Mouse (Mus musculus): ENCODE data around the gene Vav2. TPM values are rescaled to one million over a fixed set of nuclear protein-coding genes. Genes with fewer than 3 reads are reported as not detected.

Gene Vav2
- 11.0 and 18.8 TPM in 2 replicates for polyA plus RNA-seq (2011; ENCODE audit: insufficient read depth, insufficient read length, low replicate concordance, missing spikeins)

DNA sequence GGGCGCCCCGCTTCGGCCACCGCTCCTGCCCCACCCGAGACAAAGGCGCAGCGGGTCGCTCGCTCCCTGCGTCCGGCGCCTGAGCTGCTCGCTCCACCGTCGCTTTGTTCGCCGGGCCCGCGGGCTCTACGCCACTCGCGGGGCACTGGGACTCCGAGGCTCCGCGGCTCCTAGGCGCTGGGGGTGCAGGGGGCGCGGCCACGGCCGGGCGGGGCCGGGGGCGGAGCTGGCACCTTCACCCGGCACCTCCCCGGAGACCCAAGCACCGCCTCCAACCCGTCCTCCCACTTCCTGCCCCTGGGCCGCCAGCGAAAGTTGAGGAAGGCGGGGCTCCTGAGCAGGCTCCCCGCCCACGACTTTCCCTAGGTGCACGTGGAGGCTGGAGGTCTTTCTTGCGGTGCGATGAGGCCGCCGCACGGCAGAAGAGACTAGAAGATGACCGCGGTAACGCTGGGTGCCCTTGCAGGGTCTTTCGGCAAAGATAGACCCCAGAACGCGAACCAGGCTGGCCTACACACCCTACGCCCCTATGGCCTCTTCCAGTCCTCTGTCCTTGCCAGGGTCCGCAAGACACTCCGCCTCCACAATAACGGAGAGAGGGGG is at the start of gene Vav2:
Gene Vav2, minus strand, starts transcription at position 179 of the 603 bp plus-strand sequence.
- no peaks in the 10 kb centered on the region; the same call in 1 of the 2 replicates for H3K4me1 ChIP-seq (ENCODE audit: control insufficient read depth, insufficient read depth, low read length)
- under 1% methylated on average over 58 of the region's 58 CpGs for WGBS
- TF ChIP-seq CTCF (IDR thresholded peaks at IDR 0.05; ENCODE audit: control insufficient read depth, insufficient read depth, low read length) (peak; percentile 6; the same call in 1 of the 2 replicates), POLR2A (IDR thresholded peaks at IDR 0.05; ENCODE audit: borderline replicate concordance, control insufficient read depth, low read depth, low read length) (peak; percentile 57; the same call in 1 of the 2 replicates)
- H3K4me3 ChIP-seq (replicated peaks; ENCODE audit: control insufficient read depth, low read depth, low read length), result peak within 1 kb of the TSS; percentile 58
- peak within 1 kb of the TSS; percentile 51; the same call in 1 of the 2 replicates for H3K27ac ChIP-seq (ENCODE audit: control insufficient read depth, insufficient read depth, low read depth, low read length, poor library complexity)

DNA sequence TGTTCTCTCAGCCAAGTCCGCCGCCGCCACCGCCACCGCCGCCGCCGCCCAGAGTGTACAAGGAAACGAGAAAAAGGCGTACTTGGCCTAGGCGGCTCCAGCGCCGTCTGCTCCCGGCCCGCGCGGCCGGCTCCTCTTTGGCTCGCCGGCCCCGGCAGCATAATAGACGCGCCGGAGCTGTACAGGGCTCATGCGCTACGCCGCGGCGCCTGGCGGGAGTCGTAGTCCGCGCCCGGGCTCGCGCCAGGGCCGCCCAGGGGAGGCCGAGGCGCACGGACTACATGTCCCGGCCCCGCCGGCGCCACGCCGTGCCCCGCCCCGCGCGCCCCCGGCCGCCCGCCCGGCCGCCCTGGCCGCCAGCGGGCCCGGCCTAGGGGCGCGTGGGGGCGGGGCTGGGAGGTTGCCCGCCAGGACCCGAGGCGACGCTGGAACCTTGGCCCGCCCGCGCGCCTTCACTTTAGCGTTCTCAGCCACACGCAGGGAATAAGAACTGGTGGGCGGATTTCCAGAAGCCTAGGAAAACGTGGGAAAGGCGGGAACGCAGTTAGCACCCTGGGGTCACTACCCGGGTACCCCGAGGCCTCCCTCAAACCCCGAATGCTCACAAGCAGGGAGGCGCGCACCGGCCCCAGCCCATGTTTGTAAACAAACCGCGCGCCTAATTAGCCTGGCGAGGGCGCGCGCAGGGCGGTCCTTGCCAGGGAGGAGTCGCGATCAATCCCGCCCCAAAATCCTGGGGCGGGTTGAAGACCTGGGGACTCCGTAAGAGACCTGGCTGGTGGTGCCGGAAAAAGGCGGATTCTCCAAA is 48.9 kb upstream of the Vav2 start:
- peaks cover 15% of the 10 kb centered on the region; the same call in 1 of the 2 replicates for H3K4me1 ChIP-seq (ENCODE audit: control insufficient read depth, insufficient read depth, low read length)
- H3K27ac ChIP-seq (ENCODE audit: control insufficient read depth, insufficient read depth, low read depth, low read length, poor library complexity), result peak overlapping the region; percentile 96
- under 1% methylated on average over 96 of the region's 96 CpGs for WGBS
- H3K4me3 ChIP-seq (replicated peaks; ENCODE audit: control insufficient read depth, low read depth, low read length), result peak overlapping the region; percentile 91
- TF ChIP-seq POLR2A (IDR thresholded peaks at IDR 0.05; ENCODE audit: borderline replicate concordance, control insufficient read depth, low read depth, low read length), result peak; percentile 79; the same call in 1 of the 2 replicates
- no peak for TF ChIP-seq CTCF (IDR thresholded peaks at IDR 0.05; ENCODE audit: control insufficient read depth, insufficient read depth, low read length)

DNA sequence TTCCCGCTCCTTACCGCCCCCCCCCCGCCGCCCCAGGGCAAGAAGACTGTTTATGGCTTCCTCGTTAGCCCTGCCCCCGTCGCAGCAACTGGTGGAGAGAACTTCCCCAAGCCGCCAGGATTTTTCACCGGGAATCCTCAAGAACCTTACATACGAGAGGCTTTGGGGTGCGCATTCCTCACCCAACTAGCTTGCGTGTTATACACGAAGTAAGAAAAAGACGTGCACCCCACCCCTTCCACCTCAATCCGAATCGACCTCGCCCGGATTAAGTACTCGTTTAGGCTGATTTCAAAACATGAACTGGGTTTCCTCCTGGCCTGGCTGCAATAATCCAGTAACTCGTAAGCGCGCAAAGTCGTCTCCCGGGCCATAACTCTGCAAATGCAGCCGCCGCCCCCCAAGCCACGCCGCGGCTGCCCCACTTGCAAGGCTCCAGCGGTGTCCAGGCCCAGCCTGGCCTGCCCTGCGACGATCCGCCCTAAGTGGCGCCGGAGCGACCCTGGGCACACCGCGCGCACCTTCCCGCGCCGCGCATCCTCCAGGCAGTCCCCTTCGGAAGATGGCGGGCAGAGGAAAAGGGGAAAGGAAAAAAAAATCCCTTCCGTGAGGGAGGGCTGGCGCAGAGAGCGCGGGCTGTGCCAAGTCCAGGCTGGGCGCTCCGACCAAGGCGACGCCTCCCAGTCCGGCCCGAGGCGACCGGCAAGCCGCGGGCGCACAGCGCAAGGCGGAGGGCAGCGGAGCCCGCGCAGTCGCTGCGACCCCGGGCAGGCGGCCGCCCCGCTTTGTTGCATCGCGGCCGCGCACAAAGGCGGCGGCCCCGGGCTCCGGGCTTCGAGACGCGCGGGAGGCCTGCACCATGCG is 48.0 kb upstream of the Vav2 start:
- WGBS, result under 1% methylated on average over 84 of the region's 84 CpGs
- Histone ChIP-seq H3K4me1 (ENCODE audit: control insufficient read depth, insufficient read depth, low read length) (peaks cover 17% of the 10 kb centered on the region), H3K4me3 (replicated peaks; ENCODE audit: control insufficient read depth, low read depth, low read length) (peak overlapping the region; percentile 91), H3K27ac (ENCODE audit: control insufficient read depth, insufficient read depth, low read depth, low read length, poor library complexity) (peak overlapping the region; percentile 88)
- TF ChIP-seq CTCF (IDR thresholded peaks at IDR 0.05; ENCODE audit: control insufficient read depth, insufficient read depth, low read length) (no peak), POLR2A (IDR thresholded peaks at IDR 0.05; ENCODE audit: borderline replicate concordance, control insufficient read depth, low read depth, low read length) (no peak)

DNA sequence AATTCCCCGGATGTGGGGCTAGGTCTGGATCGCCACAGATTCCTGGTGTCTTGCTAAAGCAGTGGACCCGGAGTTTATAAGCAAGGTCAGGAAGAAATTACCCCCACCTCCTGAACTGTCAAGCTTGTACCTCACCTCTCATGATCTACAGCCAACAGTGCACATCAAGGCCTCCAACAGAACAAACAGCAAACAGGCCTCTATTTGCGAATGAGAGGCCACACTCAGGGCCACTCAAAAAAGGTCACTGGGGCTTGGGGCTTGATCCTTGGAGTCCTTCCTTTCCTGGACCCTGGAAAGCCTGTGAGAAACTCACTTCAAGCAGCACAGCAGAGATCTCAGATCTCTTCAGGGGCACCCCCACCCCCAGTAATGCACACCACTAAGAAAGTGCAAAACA is 47.1 kb upstream of the Vav2 start:
- 45% methylated on average over 4 of the region's 4 CpGs for WGBS
- Histone ChIP-seq H3K27ac (ENCODE audit: control insufficient read depth, insufficient read depth, low read depth, low read length, poor library complexity) (no peak overlapping the region), H3K4me1 (ENCODE audit: control insufficient read depth, insufficient read depth, low read length) (peaks cover 22% of the 10 kb centered on the region), H3K4me3 (replicated peaks; ENCODE audit: control insufficient read depth, low read depth, low read length) (peak overlapping the region; percentile 62)
- no peak for TF ChIP-seq POLR2A (IDR thresholded peaks at IDR 0.05; ENCODE audit: borderline replicate concordance, control insufficient read depth, low read depth, low read length)
- no peak for TF ChIP-seq CTCF (IDR thresholded peaks at IDR 0.05; ENCODE audit: control insufficient read depth, insufficient read depth, low read length)

DNA sequence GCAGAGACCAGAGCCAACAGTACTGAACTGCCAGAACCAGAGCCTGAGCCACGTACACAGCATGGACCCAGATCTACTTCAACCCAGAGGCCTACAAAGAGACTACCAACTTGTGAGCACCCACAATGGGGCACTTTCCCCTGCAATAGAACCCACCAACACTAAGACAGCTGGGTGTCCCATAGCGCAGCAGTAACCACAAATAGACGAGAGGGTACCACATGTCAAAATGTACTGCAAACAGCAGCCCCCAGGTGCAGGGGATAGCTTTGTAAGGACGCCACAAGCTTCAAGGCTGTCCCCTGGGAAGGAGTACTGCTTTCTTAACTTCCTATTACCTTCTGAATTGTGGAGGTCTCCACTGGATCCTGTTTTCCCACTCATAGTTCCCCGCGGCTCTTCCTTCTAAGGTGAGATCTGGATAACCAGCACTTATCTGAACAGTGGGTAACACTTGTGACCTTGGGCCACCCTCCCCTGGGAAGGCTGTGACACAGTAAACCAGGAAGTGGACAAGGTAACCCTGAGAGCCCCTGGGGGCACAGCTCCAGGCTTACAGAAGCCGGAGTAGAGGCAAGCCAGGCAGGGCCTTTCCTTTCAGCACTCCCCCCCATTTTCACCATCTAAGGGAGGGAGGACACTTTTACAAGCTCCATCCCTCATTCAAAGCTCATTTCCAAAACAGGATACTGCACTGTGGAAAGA is 46.4 kb upstream of the Vav2 start:
- no peak overlapping the region for H3K27ac ChIP-seq (ENCODE audit: control insufficient read depth, insufficient read depth, low read depth, low read length, poor library complexity)

DNA sequence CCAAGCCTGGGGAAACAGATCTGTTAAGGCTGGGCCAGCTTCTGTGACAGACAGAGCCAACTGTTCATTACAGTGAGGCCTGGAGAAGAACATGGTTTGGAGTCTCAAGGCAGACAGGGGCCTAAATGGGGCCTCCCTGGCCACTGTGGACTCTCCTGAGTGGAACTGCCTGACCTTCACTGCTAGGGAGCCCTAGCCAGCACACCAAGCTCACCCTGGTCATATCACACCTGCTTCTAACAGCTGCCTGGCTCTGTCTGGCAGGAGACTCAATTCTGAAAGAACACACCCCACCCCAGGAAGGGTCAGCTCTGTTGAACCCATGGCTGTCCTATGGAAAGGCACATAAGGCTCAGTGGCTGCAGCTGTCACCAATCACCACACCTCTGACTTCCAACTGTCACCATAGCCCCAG is 44.3 kb upstream of the Vav2 start:
- TF ChIP-seq POLR2A (IDR thresholded peaks at IDR 0.05; ENCODE audit: borderline replicate concordance, control insufficient read depth, low read depth, low read length) (no peak), CTCF (IDR thresholded peaks at IDR 0.05; ENCODE audit: control insufficient read depth, insufficient read depth, low read length) (no peak)
- Histone ChIP-seq H3K27ac (ENCODE audit: control insufficient read depth, insufficient read depth, low read depth, low read length, poor library complexity) (peak overlapping the region; percentile 55), H3K4me3 (replicated peaks; ENCODE audit: control insufficient read depth, low read depth, low read length) (no peak overlapping the region), H3K4me1 (ENCODE audit: control insufficient read depth, insufficient read depth, low read length) (peaks cover 26% of the 10 kb centered on the region)

More for the DNA sequence above, 46.4 kb upstream of the Vav2 start:
- TF ChIP-seq POLR2A (IDR thresholded peaks at IDR 0.05; ENCODE audit: borderline replicate concordance, control insufficient read depth, low read depth, low read length) (no peak), CTCF (IDR thresholded peaks at IDR 0.05; ENCODE audit: control insufficient read depth, insufficient read depth, low read length) (no peak)
- peaks cover 24% of the 10 kb centered on the region for H3K4me1 ChIP-seq (ENCODE audit: control insufficient read depth, insufficient read depth, low read length)
- 40% methylated on average over 7 of the region's 7 CpGs for WGBS
- no peak overlapping the region for H3K4me3 ChIP-seq (replicated peaks; ENCODE audit: control insufficient read depth, low read depth, low read length)

DNA sequence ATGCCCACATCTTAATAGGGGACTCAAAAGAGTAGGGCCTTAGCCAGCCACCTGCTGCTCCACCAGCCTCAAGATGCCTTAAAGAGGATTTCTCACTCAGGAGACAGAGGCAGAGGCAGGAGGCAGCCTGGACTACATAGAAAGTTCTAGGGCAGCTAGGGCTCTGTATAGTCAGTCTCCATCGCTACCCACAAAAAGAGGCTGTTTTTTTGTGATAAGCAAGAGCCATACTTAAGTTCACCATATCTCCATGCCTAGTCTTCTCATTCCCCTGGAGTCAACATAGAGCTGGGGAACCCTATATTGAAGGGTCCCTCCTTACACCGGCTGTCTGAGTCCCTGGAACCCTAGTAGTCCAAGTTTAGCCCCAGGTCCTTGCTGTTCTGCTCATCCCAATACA is 43.7 kb upstream of the Vav2 start:
- WGBS, result 56% methylated on average over 2 of the region's 2 CpGs
- Histone ChIP-seq H3K27ac (ENCODE audit: control insufficient read depth, insufficient read depth, low read depth, low read length, poor library complexity) (peak overlapping the region; percentile 55), H3K4me3 (replicated peaks; ENCODE audit: control insufficient read depth, low read depth, low read length) (no peak overlapping the region), H3K4me1 (ENCODE audit: control insufficient read depth, insufficient read depth, low read length) (peaks cover 26% of the 10 kb centered on the region)
- TF ChIP-seq POLR2A (IDR thresholded peaks at IDR 0.05; ENCODE audit: borderline replicate concordance, control insufficient read depth, low read depth, low read length) (no peak), CTCF (IDR thresholded peaks at IDR 0.05; ENCODE audit: control insufficient read depth, insufficient read depth, low read length) (no peak)

All from bone marrow, adult 2 months (tissue).